19 mouse cellular contexts compared by ENCODE assay signal in the genomic region with DNA sequence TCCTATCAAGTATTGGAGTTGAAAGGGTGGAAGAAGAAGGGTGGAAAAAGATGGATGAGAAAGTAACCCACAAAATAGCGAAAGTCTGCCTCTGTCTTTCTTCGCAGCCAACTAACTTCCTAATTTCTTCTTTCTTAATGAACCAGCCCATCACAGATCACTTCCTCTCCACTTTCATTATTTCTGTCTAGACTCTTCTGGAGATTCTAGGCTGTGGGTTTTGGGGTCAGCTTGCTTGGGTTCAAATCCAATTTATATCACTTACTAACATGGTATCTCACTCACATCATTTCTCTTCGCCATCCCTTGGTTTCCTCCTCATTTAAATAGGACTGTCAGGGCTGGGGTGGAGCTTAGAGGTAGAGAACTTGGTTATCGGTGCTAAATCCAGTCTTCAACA. TPM values are rescaled to one million over a fixed set of nuclear protein-coding genes. Genes with fewer than 3 reads are reported as not detected.
"Had no signal": no experiment of that assay in that cellular context is flagged by ENCODE, and none has a peak within 500 bp of the region (broad histone marks: within the 10 kb centered on the region; RNA-seq: fewer than 3 reads in every experiment).

No protein-coding gene starts in this region.

- H3K27me3 ChIP-seq: limb, embryonic 13.5 days; lung, embryonic 15.5 days; midbrain, embryonic 13.5 days had no signal

- H3K9me3 ChIP-seq: limb, embryonic 13.5 days; lung, embryonic 15.5 days; midbrain, embryonic 13.5 days; neural tube, embryonic 15.5 days had no signal

- H3K27ac ChIP-seq: layer of hippocampus, adult 2 months; limb, embryonic 13.5 days; lung, embryonic 15.5 days; macrophage; midbrain, embryonic 13.5 days; neural tube, embryonic 15.5 days had no signal

- H3K4me3 ChIP-seq: layer of hippocampus, adult 2 months; limb, embryonic 13.5 days; lung, embryonic 15.5 days; midbrain, embryonic 13.5 days; neural tube, embryonic 15.5 days had no signal

- H3K9ac ChIP-seq: limb, embryonic 13.5 days; lung, embryonic 15.5 days; midbrain, embryonic 13.5 days; neural tube, embryonic 15.5 days had no signal

- ATAC-seq: inflammation-experienced regulatory T-cells, adult 6 months; intestine, postnatal 0 days; midbrain, embryonic 13.5 days had no signal

- H3K4me1 ChIP-seq: lung, embryonic 15.5 days; midbrain, embryonic 13.5 days; neural tube, embryonic 15.5 days had no signal

- H3K36me3 ChIP-seq: limb, embryonic 13.5 days; lung, embryonic 15.5 days; midbrain, embryonic 13.5 days; neural tube, embryonic 15.5 days had no signal

- H3K4me2 ChIP-seq: limb, embryonic 13.5 days; lung, embryonic 15.5 days; midbrain, embryonic 13.5 days; neural tube, embryonic 15.5 days had no signal

- DNase-seq: kidney, postnatal 36 days; left cerebral cortex, postnatal 4 days; lung, postnatal 14 days; right cerebral cortex, adult 18-20 months; right cerebral cortex, postnatal 25 days; thymus, postnatal 4 days had no signal

RNA-seq across cellular contexts. Expression of gene Sgk2, which starts 1.1 kb away (rescaled TPM):
- total RNA-seq: left cerebral cortex, postnatal 4 days; midbrain, postnatal 0 days had no signal
- polyA plus RNA-seq: inflammation-experienced regulatory T-cells, adult 6 months; lung, embryonic 15.5 days; macrophage; midbrain, embryonic 13.5 days; midbrain, postnatal 0 days; neural tube, embryonic 11.5 days had no signal

RNA-seq across cellular contexts. Expression of gene L3mbtl1, which starts 45.0 kb away (rescaled TPM):
- polyA plus RNA-seq: kidney, embryonic 14.5 days; liver, embryonic 16.5 days; macrophage; small intestine, adult 2 months had no signal
